Mouse (Mus musculus) left cerebral cortex, postnatal 4 days (tissue): ENCODE data around the gene Zglp1. TPM values are rescaled to one million over a fixed set of nuclear protein-coding genes. Genes with fewer than 3 reads are reported as not detected.
"Not testable (repeated sequence)": the region's sequence is repeated elsewhere in the genome, so short reads cannot be mapped to it uniquely, and the experiment has no call there.

Source experiments
- DNase-seq: peaks from one replicate; pipeline ENCODE4 v3.0.0-alpha.2; 2022
- intact Hi-C: fragments of 180-260 bp; cut with DNase I; formaldehyde crosslinking; loops from one replicate; pipeline ENCODE4 v1.15.1; 2025
- total RNA-seq, 2 experiments: library from RNA; stranded (reverse); gene quantifications; 2 replicates each; pipeline ENCODE4 v1.2.3; 2021

The Zglp1 gene
- total RNA-seq, 2 experiments from 2014 or later: not detected

DNA sequence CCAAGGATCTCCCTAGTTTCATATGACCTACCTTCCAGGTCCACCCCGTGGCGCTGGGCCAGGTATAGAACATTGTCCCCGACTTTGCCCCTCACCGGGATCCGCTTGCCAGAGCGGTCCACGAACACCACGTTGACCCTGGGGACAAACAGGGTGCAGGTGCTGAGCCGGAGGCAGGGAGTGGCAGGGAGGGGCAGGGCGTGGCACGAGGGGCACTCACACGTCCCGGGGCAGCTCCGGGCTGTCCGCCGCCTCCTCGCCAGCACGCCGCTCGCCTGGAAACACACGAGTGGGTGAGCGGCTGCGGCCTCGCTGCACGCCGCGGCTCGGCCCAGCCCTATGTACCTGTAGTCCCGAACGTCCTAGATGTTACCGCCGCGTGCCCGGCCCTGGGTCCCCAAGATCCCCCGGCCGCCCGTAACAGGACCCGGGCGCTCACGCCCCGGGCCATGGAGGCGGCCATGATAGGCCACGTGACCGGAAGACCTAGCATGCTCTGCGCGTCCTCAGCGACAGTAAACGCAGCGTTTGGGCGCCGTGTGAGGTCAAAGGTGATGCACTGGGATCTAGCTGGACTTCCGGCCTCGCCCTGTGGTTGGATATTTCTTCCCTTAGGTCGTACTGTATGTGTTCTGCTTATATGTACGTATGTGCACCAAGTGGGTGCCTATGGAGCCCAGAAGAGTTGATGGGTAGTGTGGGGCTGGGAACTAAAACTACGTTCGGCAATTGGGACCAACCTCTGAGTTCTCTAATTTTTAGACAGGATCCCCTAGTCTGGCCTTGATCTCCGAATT, 6.3 kb upstream of the Zglp1 start, which contains the start of the genes Gm49373 and Fdx1l:
Gm49373 (minus strand) TSS at position 53 of the 797 bp plus-strand sequence.
Fdx1l (minus strand) TSS at position 571 of the 797 bp plus-strand sequence.
- intact Hi-C loops: no loop called here
- DNase-seq: peak; percentile 92

DNA sequence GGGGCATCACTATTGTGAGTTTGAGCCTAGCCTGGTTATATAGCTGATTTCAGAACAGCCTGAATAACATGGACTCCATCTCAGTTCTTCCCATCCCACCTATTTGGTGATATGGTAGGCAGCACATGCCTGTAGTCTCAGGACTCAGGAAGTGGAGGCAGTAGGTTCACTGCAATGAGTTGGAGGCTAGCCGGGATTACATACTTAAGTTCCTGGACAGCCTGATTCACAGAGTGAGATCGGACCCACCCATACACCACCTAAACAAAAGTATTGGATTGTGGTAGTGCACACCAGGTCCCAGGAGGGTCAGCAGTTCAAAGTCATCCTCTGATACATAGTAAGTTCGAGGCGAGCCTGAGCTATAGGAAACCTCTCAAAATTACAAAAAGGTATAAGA, 5.7 kb upstream of the Zglp1 start:
- intact Hi-C loops: no loop called here
- no peak for DNase-seq

DNA sequence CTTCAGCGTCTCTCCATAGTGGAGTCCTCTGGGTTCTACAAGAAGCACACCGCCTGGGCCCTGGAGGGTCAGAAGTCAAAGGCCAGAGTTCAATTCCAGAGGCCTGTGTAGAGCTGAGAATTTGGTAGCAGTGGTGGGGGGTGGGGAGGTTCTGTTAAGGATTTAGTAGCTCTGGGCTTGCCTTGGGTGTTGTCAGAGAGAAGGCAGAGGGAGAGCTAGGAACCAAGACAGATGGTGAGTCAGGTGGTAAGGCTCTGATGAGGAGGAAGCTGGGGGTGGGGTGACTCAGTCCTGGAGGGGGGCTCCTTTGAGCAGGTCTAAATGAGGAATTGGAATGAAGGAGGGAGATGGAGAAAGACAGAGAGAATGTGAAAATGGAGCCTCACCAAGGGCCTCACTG, 4.0 kb downstream of the Zglp1 start:
- DNase-seq: no peak

DNA sequence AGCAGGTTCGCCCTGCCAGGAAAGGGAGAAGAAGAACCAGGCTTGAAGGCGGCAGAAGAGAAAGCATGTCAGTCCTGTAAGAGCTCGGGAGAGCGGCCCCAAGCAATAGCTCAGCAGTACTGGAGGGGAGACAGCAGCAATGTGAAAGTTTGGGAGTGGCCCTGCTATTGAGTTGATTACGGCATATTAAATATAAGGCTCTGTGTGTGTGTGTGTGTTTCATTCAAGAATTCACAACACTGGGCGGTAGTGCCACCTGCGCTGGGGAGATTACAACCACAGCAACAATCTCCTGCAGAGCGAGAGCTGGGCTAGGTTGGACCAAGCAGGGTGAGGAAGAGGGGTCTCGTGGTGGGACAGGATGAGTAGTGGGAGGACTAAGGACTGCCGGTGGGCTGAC, 15.3 kb downstream of the Zglp1 start:
- DNase-seq: no peak
- intact Hi-C loops: no loop called here

More for the DNA sequence above, 4.0 kb downstream of the Zglp1 start:
- intact Hi-C loops: no loop called here

DNA sequence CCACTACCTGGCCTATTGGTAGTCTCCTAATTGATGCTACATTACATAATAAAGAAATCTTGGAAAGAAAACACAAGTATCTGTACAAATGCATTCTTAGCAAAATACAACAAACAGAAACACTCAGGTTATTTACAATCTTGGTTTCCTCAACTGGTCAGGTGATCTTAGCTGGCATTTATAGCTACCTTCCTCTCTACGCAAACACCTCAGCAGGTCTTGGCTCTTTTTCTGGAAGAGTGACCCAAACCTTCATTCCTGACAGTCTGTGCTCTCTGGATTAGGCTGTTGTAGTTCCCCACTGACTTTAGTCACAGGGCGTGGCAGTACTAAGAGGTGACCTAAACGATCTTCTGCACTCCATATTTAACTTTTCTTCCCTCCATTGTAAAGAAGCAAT, 21.7 kb downstream of the Zglp1 start:
- intact Hi-C loops: no loop called here
- DNase-seq: no peak

DNA sequence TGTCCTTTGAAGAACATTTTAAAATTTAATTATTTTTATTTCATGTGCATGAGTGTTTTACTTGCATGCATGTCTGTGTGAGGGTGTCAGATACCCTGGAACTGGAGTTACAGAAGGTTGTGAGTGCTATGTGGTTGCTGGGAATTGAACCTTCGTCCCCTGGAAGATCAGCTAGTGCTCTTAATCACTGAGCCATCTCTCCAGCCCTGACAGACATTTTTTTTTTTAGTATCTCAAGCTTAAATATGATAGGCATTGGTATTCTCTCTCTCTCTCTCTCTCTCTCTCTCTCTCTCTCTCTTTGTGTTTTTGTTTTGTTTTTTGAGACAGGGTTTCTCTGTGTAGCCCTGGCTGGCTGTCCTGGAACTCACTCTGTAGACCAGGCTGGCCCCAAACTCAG, 22.1 kb downstream of the Zglp1 start:
- DNase-seq, intact Hi-C loops: not testable (repeated sequence)

DNA sequence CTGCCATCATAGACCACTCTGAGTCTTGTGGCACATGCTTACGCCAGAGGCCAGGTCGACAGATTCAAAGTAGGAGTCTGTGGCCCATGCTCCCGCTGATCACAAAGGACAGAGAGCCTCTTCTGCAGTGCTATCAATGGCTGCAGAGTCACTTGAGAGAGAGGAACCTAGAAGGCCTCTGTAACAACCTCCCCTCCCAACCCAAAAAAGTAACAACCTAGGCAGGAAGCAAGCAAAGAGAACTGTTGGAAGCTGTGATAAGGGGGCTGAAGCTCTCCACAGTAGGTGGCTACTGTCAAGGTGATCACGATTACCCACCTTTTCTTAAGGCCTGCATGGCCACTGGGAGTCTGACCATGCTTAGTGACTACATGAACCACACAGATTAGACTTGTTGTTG, 23.3 kb downstream of the Zglp1 start:
- no peak for DNase-seq
- intact Hi-C loops: no loop called here

DNA sequence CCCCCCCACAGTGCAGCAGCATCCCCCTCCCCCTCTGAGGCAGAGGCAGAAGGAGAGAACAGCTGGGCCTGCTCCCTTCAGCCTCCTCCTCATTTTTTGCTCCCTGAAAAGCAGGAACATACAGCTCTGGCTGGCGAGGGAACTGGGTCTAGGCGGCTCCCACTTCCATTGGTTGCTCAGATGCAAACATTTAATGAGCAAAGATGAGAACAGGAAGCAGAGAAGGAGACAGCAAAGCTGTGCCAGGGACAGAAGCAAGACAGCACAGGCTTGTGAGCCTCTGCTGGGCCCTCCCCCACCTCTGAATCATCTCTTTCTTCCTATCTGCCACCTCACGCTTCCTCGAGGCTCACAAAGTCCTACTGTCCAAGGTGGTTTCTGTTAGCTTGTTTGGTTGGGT, 25.6 kb downstream of the Zglp1 start:
- intact Hi-C loops: no loop called here
- no peak for DNase-seq

DNA sequence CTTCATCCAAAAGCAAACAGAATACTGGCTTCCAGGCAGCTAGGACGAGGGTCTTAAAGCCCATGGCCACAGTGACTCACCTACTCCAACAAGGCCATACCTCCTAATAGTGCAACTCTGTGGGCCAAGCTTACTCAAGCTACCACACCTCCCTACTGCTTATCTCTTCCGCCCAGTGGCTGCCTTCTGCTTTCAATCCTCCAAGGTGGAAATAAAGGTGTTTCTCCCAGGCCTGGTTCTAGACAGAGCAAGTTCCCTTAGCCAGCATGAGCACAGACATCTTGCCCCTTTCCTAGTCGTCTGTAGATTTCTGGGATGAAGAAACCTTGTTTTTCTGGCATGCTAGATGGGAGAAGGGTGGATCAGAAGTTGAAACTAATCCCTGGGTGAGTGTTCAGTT, 27.1 kb downstream of the Zglp1 start:
- intact Hi-C loops: loop anchor here (10.0 kb wide), 1 partner anchor 95 kb away; the partner anchor contains the start of gene Tyk2
- DNase-seq: no peak

DNA sequence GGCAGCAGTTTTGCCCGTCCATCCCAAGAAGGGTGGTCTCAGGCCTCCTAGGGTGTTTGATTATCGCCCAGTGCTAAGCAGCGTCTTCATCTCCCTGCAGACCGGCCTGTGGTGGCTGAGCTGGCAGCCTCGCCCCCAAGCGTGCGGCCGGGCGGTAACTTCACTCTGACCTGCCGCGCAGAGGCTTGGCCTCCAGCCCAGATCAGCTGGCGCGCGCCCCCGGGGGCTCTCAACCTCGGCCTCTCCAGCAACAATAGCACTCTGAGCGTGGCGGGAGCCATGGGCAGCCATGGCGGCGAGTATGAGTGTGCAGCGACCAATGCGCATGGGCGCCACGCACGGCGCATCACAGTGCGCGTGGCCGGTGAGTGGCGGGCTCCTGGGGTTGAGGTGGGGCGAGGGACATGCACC, 29.4 kb downstream of the Zglp1 start:
- DNase-seq: peak; percentile 41
- intact Hi-C loops: loop anchor here (10.0 kb wide), 1 partner anchor 97 kb away; the partner anchor contains the start of gene Tyk2

DNA sequence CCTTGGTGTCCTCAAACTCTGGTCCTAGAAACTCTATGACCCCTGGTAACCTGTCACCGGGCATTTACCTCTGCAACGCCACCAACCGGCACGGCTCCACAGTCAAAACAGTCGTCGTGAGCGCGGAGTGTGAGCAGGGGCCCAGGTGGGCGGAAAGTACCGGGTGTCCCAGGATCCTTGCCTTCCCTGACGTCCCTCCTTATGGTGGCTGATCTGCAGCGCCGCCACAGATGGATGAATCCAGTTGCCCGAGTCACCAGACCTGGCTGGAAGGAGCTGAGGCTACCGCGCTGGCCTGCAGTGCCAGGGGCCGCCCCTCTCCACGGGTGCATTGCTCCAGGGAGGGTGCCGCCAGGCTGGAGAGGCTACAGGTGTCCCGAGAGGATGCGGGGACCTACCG, 30.2 kb downstream of the Zglp1 start:
- DNase-seq: no peak
- intact Hi-C loops: loop anchor here (10.0 kb wide), 1 partner anchor 98 kb away; the partner anchor contains the start of gene Tyk2

DNA sequence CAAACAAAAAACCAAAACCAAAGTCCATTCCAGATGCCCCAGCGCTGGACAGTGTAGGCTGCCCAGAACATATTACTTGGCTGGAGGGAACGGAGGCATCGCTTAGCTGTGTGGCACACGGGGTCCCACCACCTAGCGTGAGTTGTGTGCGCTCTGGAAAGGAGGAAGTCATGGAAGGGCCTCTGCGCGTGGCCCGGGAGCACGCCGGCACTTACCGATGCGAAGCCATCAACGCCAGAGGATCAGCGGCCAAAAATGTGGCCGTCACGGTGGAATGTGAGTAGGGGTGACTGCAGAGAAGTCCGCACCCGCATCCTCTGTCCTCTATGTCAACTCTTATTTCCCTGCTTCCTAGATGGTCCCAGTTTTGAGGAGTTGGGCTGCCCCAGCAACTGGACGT, 30.7 kb downstream of the Zglp1 start:
- intact Hi-C loops: loop anchor here (10.0 kb wide), 1 partner anchor 99 kb away; the partner anchor contains the start of gene Tyk2
- no peak for DNase-seq

DNA sequence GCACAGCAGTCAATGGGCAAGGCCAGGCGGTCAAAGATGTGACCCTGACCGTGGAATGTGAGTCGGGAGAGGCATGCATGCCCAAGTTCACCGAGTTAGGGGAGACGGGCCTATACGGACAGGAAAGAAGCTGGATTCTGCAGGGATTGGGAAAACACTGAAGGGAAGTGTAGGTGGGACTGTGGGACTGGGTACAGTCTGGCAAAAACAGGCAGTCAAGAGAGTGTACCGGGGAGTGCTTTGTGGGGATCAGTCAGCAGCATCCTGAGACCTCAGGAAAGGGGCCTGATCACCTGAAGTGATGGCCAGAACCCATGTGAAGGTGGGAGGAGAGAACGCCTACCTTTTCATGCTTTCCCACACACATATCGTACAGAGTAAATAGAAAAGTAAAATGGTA, 31.3 kb downstream of the Zglp1 start:
- no peak for DNase-seq

DNA sequence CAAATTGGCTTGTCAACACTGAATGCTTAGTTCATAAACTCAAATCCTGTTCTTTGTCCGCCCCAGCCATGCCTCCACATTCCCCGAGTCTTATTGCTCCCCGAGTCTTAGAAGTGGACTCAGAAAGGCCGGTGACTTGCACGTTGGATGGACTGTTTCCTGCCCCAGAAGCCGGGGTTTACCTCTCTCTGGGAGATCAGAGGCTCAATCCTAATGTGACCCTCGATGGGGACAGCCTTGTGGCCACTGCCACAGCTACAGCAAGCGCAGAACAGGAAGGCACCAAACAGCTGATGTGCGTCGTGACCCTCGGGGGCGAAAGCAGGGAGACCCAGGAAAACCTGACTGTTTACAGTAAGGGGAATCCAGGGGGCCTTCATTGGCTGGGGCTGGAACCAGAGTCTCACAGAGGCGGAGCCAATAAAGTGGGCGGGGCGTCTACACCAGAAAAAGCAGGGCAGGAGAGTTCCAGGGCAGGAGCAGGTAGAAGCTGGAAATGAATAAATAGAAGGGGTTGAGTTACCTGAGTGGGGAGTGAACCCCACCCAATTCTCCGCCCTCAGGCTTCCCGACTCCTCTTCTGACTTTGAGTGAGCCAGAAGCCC, 32.3 kb downstream of the Zglp1 start:
- DNase-seq: no peak
- intact Hi-C loops: loop anchor here (10.0 kb wide), 1 partner anchor 100 kb away; the partner anchor contains the start of gene Tyk2

More for the DNA sequence above, 31.3 kb downstream of the Zglp1 start:
- intact Hi-C loops: loop anchor here (10.0 kb wide), 1 partner anchor 99 kb away; the partner anchor contains the start of gene Tyk2

DNA sequence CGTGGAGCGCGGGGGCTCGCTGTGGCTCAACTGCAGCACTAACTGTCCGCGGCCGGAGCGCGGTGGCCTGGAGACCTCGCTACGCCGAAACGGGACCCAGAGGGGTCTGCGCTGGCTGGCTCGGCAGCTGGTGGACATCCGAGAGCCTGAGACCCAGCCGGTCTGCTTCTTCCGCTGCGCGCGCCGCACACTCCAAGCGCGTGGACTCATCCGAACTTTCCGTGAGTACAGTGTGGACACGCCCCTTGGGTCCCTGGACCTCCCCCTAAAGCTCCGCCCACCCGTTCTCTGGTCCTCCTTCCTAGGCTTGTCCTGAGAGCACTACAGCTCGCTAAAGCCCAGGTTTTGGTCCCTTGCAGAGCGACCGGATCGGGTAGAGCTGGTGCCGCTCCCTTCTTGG, 33.8 kb downstream of the Zglp1 start:
- DNase-seq: peak; percentile 63
- intact Hi-C loops: loop anchor here (10.0 kb wide), 1 partner anchor 102 kb away; the partner anchor contains the start of gene Tyk2

DNA sequence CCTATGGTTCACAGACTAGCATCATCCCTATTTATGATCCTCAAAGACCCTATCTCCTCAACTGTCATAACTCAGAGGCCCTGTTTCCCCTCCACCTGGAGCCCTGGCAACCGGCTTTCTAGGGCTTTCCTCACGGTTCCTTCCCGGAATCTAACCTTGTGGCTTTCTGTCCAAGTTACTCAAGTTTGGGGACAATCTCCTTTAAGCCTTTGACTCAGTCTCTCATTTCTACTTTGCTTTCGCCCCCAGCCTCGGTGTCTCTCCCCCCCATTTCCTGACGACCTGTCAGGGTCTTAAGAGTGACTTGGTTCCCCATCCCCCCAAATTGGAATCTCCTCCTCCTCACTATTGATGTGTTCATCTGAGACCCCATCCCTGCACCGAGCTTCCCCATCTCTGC, 34.4 kb downstream of the Zglp1 start:
- no peak for DNase-seq
- intact Hi-C loops: loop anchor here (10.0 kb wide), 1 partner anchor 102 kb away; the partner anchor contains the start of gene Tyk2

DNA sequence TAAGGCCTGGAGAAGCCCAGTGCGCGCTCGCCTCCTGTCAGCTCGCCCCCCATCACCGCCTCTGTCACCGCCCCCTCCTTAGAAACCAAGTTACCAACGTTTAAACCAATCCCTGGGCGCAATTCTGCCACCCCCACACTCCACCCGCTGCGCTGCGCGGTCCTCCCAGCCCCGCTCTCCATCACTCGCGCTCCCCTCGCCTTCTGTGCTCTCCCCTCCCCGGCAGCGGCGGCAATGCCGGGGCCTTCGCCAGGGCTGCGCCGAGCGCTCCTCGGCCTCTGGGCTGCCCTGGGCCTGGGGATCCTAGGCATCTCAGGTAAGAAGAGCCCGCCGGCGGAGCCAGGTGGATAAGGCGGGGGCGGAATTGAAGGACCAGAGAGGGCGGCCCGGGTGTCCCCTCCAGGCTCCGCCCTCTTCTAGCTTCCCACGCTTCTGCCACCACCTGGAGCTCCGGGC, 35.0 kb downstream of the Zglp1 start, which contains the start of gene Icam5:
Icam5 (plus strand) TSS at position 178 of the 456 bp plus-strand sequence.
- peak; percentile 30 for DNase-seq
- intact Hi-C loops: loop anchor here (10.0 kb wide), 1 partner anchor 103 kb away; the partner anchor contains the start of gene Tyk2

DNA sequence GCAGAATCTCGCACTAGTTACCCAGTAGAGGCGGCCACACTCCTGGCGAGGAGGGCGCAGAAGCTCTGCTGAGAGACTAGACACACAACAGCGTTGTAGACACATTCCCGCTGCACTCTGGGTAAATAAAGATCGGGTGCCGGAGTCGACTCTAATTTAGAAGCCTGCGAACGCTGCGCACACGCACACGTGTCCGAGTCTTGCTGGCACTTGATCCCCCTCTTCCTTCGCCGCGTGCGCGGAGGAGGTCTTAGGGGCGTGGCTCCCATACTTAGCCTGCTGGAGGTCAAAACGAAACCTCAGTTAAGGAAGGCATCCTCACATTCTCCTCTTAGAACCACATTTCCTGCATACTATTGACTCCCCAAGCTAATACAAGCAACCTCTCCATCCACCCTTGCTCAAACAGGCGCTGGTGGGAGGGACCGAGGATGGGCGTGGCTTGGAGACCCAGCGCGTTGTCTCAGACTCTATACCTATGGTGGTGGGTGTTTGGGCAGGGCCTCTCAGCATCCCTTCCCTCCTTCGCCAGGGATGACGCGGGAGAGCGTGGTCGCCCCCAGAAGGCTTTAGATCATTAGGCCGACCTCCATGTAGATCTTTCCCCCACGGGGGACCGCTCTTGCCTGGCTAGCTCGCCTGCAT, 35.5 kb downstream of the Zglp1 start:
- intact Hi-C loops: loop anchor here (10.0 kb wide), 1 partner anchor 103 kb away; the partner anchor contains the start of gene Tyk2
- peak; percentile 51 for DNase-seq

DNA sequence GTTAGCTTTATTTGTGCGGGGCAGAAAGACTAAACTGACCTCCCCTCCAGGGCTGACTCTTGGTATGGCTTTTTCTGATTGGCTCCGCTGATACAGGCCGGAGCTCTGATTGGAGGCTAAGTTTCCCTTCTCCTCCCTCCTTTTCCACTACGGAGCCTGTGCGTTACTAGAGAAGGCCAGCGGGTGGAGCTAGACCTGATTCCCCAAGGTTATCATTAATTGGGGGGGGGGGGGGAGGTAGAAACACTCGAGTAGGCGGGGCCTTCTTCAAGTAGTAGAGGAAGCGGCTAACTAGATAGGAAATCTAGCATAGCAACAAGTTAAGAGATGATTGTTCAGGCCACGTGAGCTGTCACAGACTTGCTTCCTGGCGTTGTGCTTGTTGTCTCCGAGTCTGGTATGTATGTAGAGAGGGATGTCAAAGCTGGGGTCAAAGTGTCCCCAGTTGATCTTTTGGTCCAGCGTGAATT, 36.1 kb downstream of the Zglp1 start:
- peak; percentile 87 for DNase-seq
- intact Hi-C loops: loop anchor here (10.0 kb wide), 1 partner anchor 104 kb away; the partner anchor contains the start of gene Tyk2

DNA sequence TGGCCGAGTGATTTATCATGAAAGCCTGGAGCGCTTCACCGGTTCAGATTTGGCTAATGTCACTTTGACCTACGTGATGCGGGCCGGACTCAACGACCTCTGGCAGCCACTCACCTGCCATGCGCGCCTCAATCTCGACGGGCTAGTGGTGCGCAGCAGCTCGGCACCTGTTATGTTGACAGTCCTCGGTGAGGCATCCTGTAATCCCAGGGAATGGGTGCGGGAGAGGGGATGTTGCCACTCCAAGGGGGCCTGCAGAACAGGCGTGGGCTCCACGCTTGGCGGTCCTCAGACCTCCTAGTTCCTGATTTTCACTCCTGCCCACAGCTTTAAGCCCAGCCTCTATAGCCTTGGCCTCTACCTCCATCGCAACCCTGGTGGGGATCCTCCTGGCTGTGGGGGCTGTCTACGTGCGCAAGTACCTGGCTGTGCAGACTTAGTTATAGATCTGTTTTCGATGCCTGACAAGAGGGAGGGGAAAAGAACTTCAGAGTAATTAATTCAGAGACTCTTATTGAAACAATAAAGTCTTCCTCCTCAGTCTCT, 36.8 kb downstream of the Zglp1 start:
- intact Hi-C loops: loop anchor here (10.0 kb wide), 1 partner anchor 105 kb away; the partner anchor contains the start of gene Tyk2
- DNase-seq: no peak
